Mouse (Mus musculus): Measurements from ENCODE around the gene Gm19426. TPM values are rescaled to one million over a fixed set of nuclear protein-coding genes. Genes with fewer than 3 reads are reported as not detected.

Gm19426 gene
- total RNA-seq (2021) = 1 to 10 TPM; 1.8 to 2.2 TPM

- peak; percentile 47 to 49 for DNase-seq (ENCODE audit: extremely low spot score in 1 of 2, low spot score in 1 of 2)
Measured at GRCm38 (mm10) chr2:84743561-84743960, at the start of gene Gm19426. Gene Gm19426, minus strand, starts transcription at chr2:84743655.

GRCm38 (mm10) chr2:84793154-84793553, 49.7 kb upstream of the Gm19426 start:
- no peak for DNase-seq (ENCODE audit: extremely low spot score in 1 of 2, low spot score in 1 of 2)

- DNase-seq (ENCODE audit: extremely low spot score in 1 of 2, low spot score in 1 of 2) = no peak
Measured at GRCm38 (mm10) chr2:84792516-84792915, 49.1 kb upstream of the Gm19426 start.

GRCm38 (mm10) chr2:84790418-84790817, 47.0 kb upstream of the Gm19426 start:
- DNase-seq (ENCODE audit: extremely low spot score in 1 of 2, low spot score in 1 of 2) = no peak

- DNase-seq (ENCODE audit: extremely low spot score in 1 of 2, low spot score in 1 of 2) = no peak
Measured at GRCm38 (mm10) chr2:84788316-84788715, 44.9 kb upstream of the Gm19426 start.

- no peak for DNase-seq (ENCODE audit: extremely low spot score in 1 of 2, low spot score in 1 of 2)
Measured at GRCm38 (mm10) chr2:84783840-84784566, 40.5 kb upstream of the Gm19426 start.

- DNase-seq (ENCODE audit: extremely low spot score in 1 of 2, low spot score in 1 of 2) = no peak
Measured at GRCm38 (mm10) chr2:84783315-84783714, 39.9 kb upstream of the Gm19426 start.

- no peak for DNase-seq (ENCODE audit: extremely low spot score in 1 of 2, low spot score in 1 of 2)
Measured at GRCm38 (mm10) chr2:84779210-84779609, 35.8 kb upstream of the Gm19426 start.

GRCm38 (mm10) chr2:84777706-84778105, 34.3 kb upstream of the Gm19426 start:
- DNase-seq (ENCODE audit: extremely low spot score in 1 of 2, low spot score in 1 of 2) = no peak

- no peak for DNase-seq (ENCODE audit: extremely low spot score in 1 of 2, low spot score in 1 of 2)
Measured at GRCm38 (mm10) chr2:84775665-84776064, 32.2 kb upstream of the Gm19426 start.

GRCm38 (mm10) chr2:84775241-84775640, 31.8 kb upstream of the Gm19426 start, which contains the start of gene Serping1:
Gene Serping1, minus strand, starts transcription at chr2:84775444.
- no peak for DNase-seq (ENCODE audit: extremely low spot score in 1 of 2, low spot score in 1 of 2)

- peak in 1 of 2 experiments; percentile 9 for DNase-seq (ENCODE audit: extremely low spot score in 1 of 2, low spot score in 1 of 2)
Measured at GRCm38 (mm10) chr2:84774751-84775150, 31.3 kb upstream of the Gm19426 start.

- DNase-seq (ENCODE audit: extremely low spot score in 1 of 2, low spot score in 1 of 2) = no peak
Measured at GRCm38 (mm10) chr2:84773195-84773594, 29.7 kb upstream of the Gm19426 start.

GRCm38 (mm10) chr2:84772454-84772853, 29.0 kb upstream of the Gm19426 start:
- no peak for DNase-seq (ENCODE audit: extremely low spot score in 1 of 2, low spot score in 1 of 2)

- DNase-seq (ENCODE audit: extremely low spot score in 1 of 2, low spot score in 1 of 2) = no peak
Measured at GRCm38 (mm10) chr2:84770501-84770900, 27.0 kb upstream of the Gm19426 start.

- no peak for DNase-seq (ENCODE audit: extremely low spot score in 1 of 2, low spot score in 1 of 2)
Measured at GRCm38 (mm10) chr2:84762818-84763217, 19.4 kb upstream of the Gm19426 start.

- no peak for DNase-seq (ENCODE audit: extremely low spot score in 1 of 2, low spot score in 1 of 2)
Measured at GRCm38 (mm10) chr2:84762295-84762694, 18.8 kb upstream of the Gm19426 start.

GRCm38 (mm10) chr2:84761840-84762239, 18.4 kb upstream of the Gm19426 start:
- DNase-seq (ENCODE audit: extremely low spot score in 1 of 2, low spot score in 1 of 2) = no peak

GRCm38 (mm10) chr2:84761309-84761708, 17.9 kb upstream of the Gm19426 start:
- no peak for DNase-seq (ENCODE audit: extremely low spot score in 1 of 2, low spot score in 1 of 2)

GRCm38 (mm10) chr2:84760777-84761176, 17.3 kb upstream of the Gm19426 start:
- no peak for DNase-seq (ENCODE audit: extremely low spot score in 1 of 2, low spot score in 1 of 2)

GRCm38 (mm10) chr2:84758542-84759127, 15.2 kb upstream of the Gm19426 start:
- DNase-seq (ENCODE audit: extremely low spot score in 1 of 2, low spot score in 1 of 2) = no peak
